Mouse (Mus musculus): ENCODE measurements at regions not wholly inside any gene's neighbourhood (a gene's known extent, or its start where the extent isn't known, plus 50 kb on each side); places are given as distances from the start of the nearest gene placed in this dataset.

GRCm38 (mm10) chr12:90417590-90418221, 320.5 kb downstream of the Dio2 start:
- Histone ChIP-seq H3K27ac (ENCODE audit: insufficient read depth, low read depth, low read length, poor library complexity, severe bottlenecking) (no peak overlapping the region), H3K36me3 (ENCODE audit: control insufficient read depth, insufficient read depth, low read length, poor library complexity, severe bottlenecking) (no peaks in the 10 kb centered on the region), H3K9ac (ENCODE audit: insufficient read depth, low read depth, low read length, poor library complexity, severe bottlenecking) (no peak overlapping the region), H3K4me3 (ENCODE audit: insufficient read depth in 1 of 2, low read depth in 1 of 2, low read length in 2 of 2, poor library complexity in 1 of 2, severe bottlenecking in 1 of 2) (no peak overlapping the region), H3K9me3 (ENCODE audit: control insufficient read depth, insufficient read depth, low read depth, low read length) (no peaks in the 10 kb centered on the region), H3K4me1 (ENCODE audit: control insufficient read depth in 2 of 2, insufficient read depth in 2 of 2, low read length in 2 of 2, poor library complexity in 1 of 2) (no peaks in the 10 kb centered on the region)
- in situ Hi-C loops (cut with MboI; ENCODE audit: low sequenced_read_pairs in 2 of 2, unreplicated experiment in 2 of 2): no loop called here
- TF ChIP-seq HCFC1 (IDR thresholded peaks at IDR 0.05; ENCODE audit: borderline replicate concordance, insufficient read depth, low read length) (no peak), CHD2 (IDR thresholded peaks at IDR 0.05; ENCODE audit: low read depth, low read length) (no peak), ZC3H11A (IDR thresholded peaks at IDR 0.05; ENCODE audit: borderline replicate concordance, low read depth, low read length) (no peak), ZNF384 (IDR thresholded peaks at IDR 0.05; ENCODE audit: low read depth, low read length) (no peak), MAFK (IDR thresholded peaks at IDR 0.05; ENCODE audit: insufficient read depth, low read depth, low read length) (no peak)
- no peak for DNase-seq (ENCODE audit: low read depth, low spot score)

- no peak for TF ChIP-seq CHD2 (IDR thresholded peaks at IDR 0.05; ENCODE audit: low read depth, low read length)
- in situ Hi-C loops (cut with MboI; ENCODE audit: low sequenced_read_pairs in 2 of 2, unreplicated experiment in 2 of 2): no loop called here
Observed at GRCm38 (mm10) chr12:90408716-90409115, 329.5 kb downstream of the Dio2 start.

GRCm38 (mm10) chr12:90398564-90398963, 339.7 kb downstream of the Dio2 start:
- no peaks in the 10 kb centered on the region for H3K9me3 ChIP-seq (ENCODE audit: control insufficient read depth, insufficient read depth, low read depth, low read length)
- no peak overlapping the region for H3K9ac ChIP-seq (ENCODE audit: insufficient read depth, low read depth, low read length, poor library complexity, severe bottlenecking)
- no peaks in the 10 kb centered on the region for H3K4me1 ChIP-seq (ENCODE audit: control insufficient read depth in 2 of 2, insufficient read depth in 2 of 2, low read length in 2 of 2, poor library complexity in 1 of 2)
- no peak overlapping the region for H3K4me3 ChIP-seq (ENCODE audit: insufficient read depth in 1 of 2, low read depth in 1 of 2, low read length in 2 of 2, poor library complexity in 1 of 2, severe bottlenecking in 1 of 2)
- no peak overlapping the region for H3K27ac ChIP-seq (ENCODE audit: insufficient read depth, low read depth, low read length, poor library complexity, severe bottlenecking)
- TF ChIP-seq MAFK (IDR thresholded peaks at IDR 0.05; ENCODE audit: insufficient read depth, low read depth, low read length): no peak
- no peak for TF ChIP-seq CHD2 (IDR thresholded peaks at IDR 0.05; ENCODE audit: low read depth, low read length)
- H3K36me3 ChIP-seq (ENCODE audit: control insufficient read depth, insufficient read depth, low read length, poor library complexity, severe bottlenecking): no peaks in the 10 kb centered on the region
- in situ Hi-C loops (cut with MboI; ENCODE audit: low sequenced_read_pairs in 2 of 2, unreplicated experiment in 2 of 2): loop anchor here in 1 of 2 experiments (25.0 kb wide), 1 partner anchor 911 kb away; no protein-coding TSS in a partner anchor
- peak; percentile 19 for DNase-seq (ENCODE audit: low read depth, low spot score)

More at GRCm38 (mm10) chr12:90408716-90409115, 329.5 kb downstream of the Dio2 start:
- no peaks in the 10 kb centered on the region for H3K9me3 ChIP-seq (ENCODE audit: control insufficient read depth, insufficient read depth, low read depth, low read length)
- H3K4me1 ChIP-seq (ENCODE audit: control insufficient read depth in 2 of 2, insufficient read depth in 2 of 2, low read length in 2 of 2, poor library complexity in 1 of 2): no peaks in the 10 kb centered on the region
- H3K9ac ChIP-seq (ENCODE audit: insufficient read depth, low read depth, low read length, poor library complexity, severe bottlenecking): no peak overlapping the region
- H3K4me3 ChIP-seq (ENCODE audit: insufficient read depth in 1 of 2, low read depth in 1 of 2, low read length in 2 of 2, poor library complexity in 1 of 2, severe bottlenecking in 1 of 2): no peak overlapping the region
- H3K36me3 ChIP-seq (ENCODE audit: control insufficient read depth, insufficient read depth, low read length, poor library complexity, severe bottlenecking): no peaks in the 10 kb centered on the region
- H3K27ac ChIP-seq (ENCODE audit: insufficient read depth, low read depth, low read length, poor library complexity, severe bottlenecking): no peak overlapping the region
- no peak for DNase-seq (ENCODE audit: low read depth, low spot score)
